Mouse (Mus musculus) right cerebral cortex, adult 18-20 months (tissue): ENCODE data around the gene Zeb2.

Experiments used
- DNase-seq: peaks from one replicate; pipeline ENCODE4 v3.0.0; 2022; ENCODE audit warnings: mixed read lengths

The Zeb2 gene

GRCm38 (mm10) chr2:45060202-45060601 lies 57.0 kb downstream of the Zeb2 start:
- no peak for DNase-seq

- no peak for DNase-seq
Measured at GRCm38 (mm10) chr2:45059599-45059998, 57.6 kb downstream of the Zeb2 start.

- DNase-seq: no peak
Measured at GRCm38 (mm10) chr2:45059010-45059409, 58.2 kb downstream of the Zeb2 start.

- no peak for DNase-seq
Measured at GRCm38 (mm10) chr2:45058183-45058582, 59.0 kb downstream of the Zeb2 start.

GRCm38 (mm10) chr2:45056856-45057562 lies 60.2 kb downstream of the Zeb2 start:
- DNase-seq: no peak

GRCm38 (mm10) chr2:45055926-45056325 lies 61.3 kb downstream of the Zeb2 start:
- DNase-seq: no peak

- DNase-seq: no peak
Measured at GRCm38 (mm10) chr2:45055034-45055615, 62.1 kb downstream of the Zeb2 start.

- no peak for DNase-seq
Measured at GRCm38 (mm10) chr2:45054070-45055025, 62.8 kb downstream of the Zeb2 start.

GRCm38 (mm10) chr2:45052587-45052986 lies 64.6 kb downstream of the Zeb2 start:
- no peak for DNase-seq

GRCm38 (mm10) chr2:45051321-45051720 lies 65.9 kb downstream of the Zeb2 start:
- DNase-seq: no peak

GRCm38 (mm10) chr2:45049923-45050322 lies 67.3 kb downstream of the Zeb2 start:
- no peak for DNase-seq

- DNase-seq: no peak
Measured at GRCm38 (mm10) chr2:45049279-45049678, 67.9 kb downstream of the Zeb2 start.

- no peak for DNase-seq
Measured at GRCm38 (mm10) chr2:45040706-45041312, 76.4 kb downstream of the Zeb2 start.

- DNase-seq: no peak
Measured at GRCm38 (mm10) chr2:45039503-45039902, 77.7 kb downstream of the Zeb2 start.

- no peak for DNase-seq
Measured at GRCm38 (mm10) chr2:45028091-45028638, 89.0 kb downstream of the Zeb2 start.

- no peak for DNase-seq
Measured at GRCm38 (mm10) chr2:45017186-45017800, 99.9 kb downstream of the Zeb2 start.

GRCm38 (mm10) chr2:45013325-45013724 lies 103.9 kb downstream of the Zeb2 start:
- no peak for DNase-seq

- DNase-seq: no peak
Measured at GRCm38 (mm10) chr2:45012676-45013075, 104.5 kb downstream of the Zeb2 start.

- DNase-seq: no peak
Measured at GRCm38 (mm10) chr2:45010701-45011100, 106.5 kb downstream of the Zeb2 start.

- DNase-seq: peak; percentile 84
Measured at GRCm38 (mm10) chr2:44999906-45000305, 117.3 kb downstream of the Zeb2 start.

- no peak for DNase-seq
Measured at GRCm38 (mm10) chr2:44998710-44999109, 118.5 kb downstream of the Zeb2 start.

- no peak for DNase-seq
Measured at GRCm38 (mm10) chr2:44981646-44982045, 135.5 kb downstream of the Zeb2 start.
